Mouse (Mus musculus) embryonic facial prominence, embryonic 12.5 days (tissue): ENCODE data around the gene Rnf6. TPM values are rescaled to one million over a fixed set of nuclear protein-coding genes. Genes with fewer than 3 reads are reported as not detected.

Experiments used
- ATAC-seq: fragments of 200-750 bp; cut with Nextera tagmentation; 2 replicates; pipeline ENCODE4 v1.8.0; 2017; ENCODE audit not compliant: insufficient number of reproducible peaks, insufficient read depth, low FRiP score, low TSS enrichment
- H3K27ac ChIP-seq: fragments of 300-500 bp; sonication (generic); 2 replicates; pipeline ENCODE4 v1.5.1; 2016; ENCODE audit warnings: mild to moderate bottlenecking
- H3K27me3 ChIP-seq: fragments of 300-500 bp; sonication (generic); 2 replicates; pipeline ENCODE4 v1.6.1; 2016; ENCODE audit warnings: mild to moderate bottlenecking, moderate library complexity
- H3K36me3 ChIP-seq: fragments of 300-500 bp; sonication (generic); 2 replicates; pipeline ENCODE4 v1.6.1; 2016; ENCODE audit warnings: mild to moderate bottlenecking
- H3K4me1 ChIP-seq: fragments of 300-500 bp; sonication (generic); 2 replicates; pipeline ENCODE4 v1.6.1; 2016
- H3K4me2 ChIP-seq: fragments of 300-500 bp; sonication (generic); replicated peaks from 2 replicates; pipeline ENCODE4 v1.6.1; 2016; ENCODE audit warnings: mild to moderate bottlenecking, moderate library complexity
- H3K4me3 ChIP-seq: fragments of 300-500 bp; sonication (generic); 2 replicates; pipeline ENCODE4 v1.5.1; 2016; ENCODE audit warnings: mild to moderate bottlenecking
- H3K9ac ChIP-seq: fragments of 300-500 bp; sonication (generic); 2 replicates; pipeline ENCODE4 v1.6.1; 2016; ENCODE audit warnings: mild to moderate bottlenecking, moderate library complexity
- H3K9me3 ChIP-seq: fragments of 300-500 bp; sonication (generic); 2 replicates; pipeline ENCODE4 v1.6.1; 2016; ENCODE audit warnings: mild to moderate bottlenecking, moderate library complexity
- WGBS: fragments of 180-500 bp; shearing (Covaris S2); methylation state at CpG from one replicate; pipeline ENCODE4 v1.1.7; 2016; 5-methylcytosine and 5-hydroxymethylcytosine counted together
- polyA plus RNA-seq: library from polyadenylated mRNA; unstranded; fragments of >200 nt; fragmentation: Nextera tagmentation; extraction: Ambion mirVana; gene quantifications from 2 replicates; pipeline ENCODE4 v1.2.1, GENCODE M21; 2016

Rnf6 gene
- polyA plus RNA-seq, 1 experiment from 2014 or later = 32.1 TPM

DNA sequence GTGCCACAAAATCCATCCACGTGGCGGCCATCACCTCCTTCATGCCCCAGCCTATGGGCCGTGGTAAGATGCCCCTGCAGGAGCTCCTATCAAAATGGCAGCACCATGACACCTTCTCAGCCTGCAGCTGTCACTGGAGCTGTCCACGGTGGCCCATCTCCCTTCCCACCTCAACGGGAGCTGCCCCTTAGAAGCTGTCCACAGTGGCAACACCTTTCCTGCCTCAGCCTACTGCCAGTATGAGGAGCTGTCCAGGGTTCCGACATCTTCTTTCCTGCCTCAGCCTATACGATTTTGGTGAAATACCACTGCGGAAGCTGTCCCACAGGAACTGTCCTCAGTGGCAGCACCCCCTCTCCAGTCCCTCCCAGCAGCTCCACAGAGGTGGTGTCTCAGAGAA lies 6.1 kb upstream of the Rnf6 start:
- no peak overlapping the region for H3K4me3 ChIP-seq
- no peak for ATAC-seq
- 85% methylated on average over 8 of the region's 8 CpGs for WGBS
- H3K27ac ChIP-seq = no peak overlapping the region
- no peaks in the 10 kb centered on the region for H3K36me3 ChIP-seq
- H3K9ac ChIP-seq = no peak overlapping the region
- H3K4me2 ChIP-seq = no peak overlapping the region
- H3K27me3 ChIP-seq = no peaks in the 10 kb centered on the region
- no peaks in the 10 kb centered on the region for H3K9me3 ChIP-seq
- H3K4me1 ChIP-seq = peaks cover 5% of the 10 kb centered on the region

DNA sequence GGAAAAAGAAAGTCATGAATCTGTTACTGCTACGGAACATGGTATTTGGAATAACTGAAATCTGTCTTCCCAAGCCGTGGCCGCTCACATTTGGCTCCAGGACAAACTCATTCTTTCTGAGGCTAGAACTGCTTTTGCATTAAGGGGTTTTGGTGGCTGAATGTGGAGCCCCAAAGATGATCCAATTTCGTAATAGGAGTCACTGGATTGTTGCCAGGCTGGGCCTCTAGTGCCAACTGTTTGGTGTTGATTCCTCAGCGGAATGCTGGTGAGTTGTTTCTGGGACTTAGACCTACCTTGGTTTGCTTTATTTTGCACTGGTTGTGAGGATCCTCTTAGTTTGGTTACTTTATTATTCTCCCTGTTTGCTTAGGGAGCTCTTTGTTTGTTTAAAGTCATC lies 2.4 kb upstream of the Rnf6 start:
- no peak for ATAC-seq
- 84% methylated on average over 5 of the region's 5 CpGs for WGBS
- Histone ChIP-seq H3K27ac (no peak overlapping the region), H3K4me2 (no peak overlapping the region), H3K4me3 (no peak overlapping the region), H3K9me3 (no peaks in the 10 kb centered on the region), H3K36me3 (peaks cover 4% of the 10 kb centered on the region; the same call in 1 of the 2 replicates), H3K27me3 (no peaks in the 10 kb centered on the region), H3K4me1 (0 out of 2 replicates have a peak, but pooled peaks cover 8% of the 10 kb centered on the region), H3K9ac (no peak overlapping the region)

DNA sequence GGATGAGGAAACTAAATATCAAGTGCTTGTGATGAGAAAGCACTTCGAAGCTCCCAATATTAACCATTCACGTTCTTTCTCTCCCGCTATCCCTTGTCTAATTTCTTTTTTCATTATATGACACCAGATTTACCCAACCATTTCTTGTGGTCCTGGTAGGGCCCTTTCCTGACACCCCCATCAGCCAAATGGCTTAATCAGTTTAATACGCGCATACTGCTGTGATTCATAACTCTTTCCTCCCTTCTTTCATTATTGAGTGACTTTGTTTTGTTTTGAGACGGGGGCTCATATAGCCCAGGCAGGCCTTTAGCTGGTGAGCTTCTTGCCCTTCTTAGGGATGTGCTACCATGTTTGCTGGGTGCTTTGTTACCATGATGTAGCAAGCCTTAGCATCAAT lies 367 bp upstream of the Rnf6 start:
- Histone ChIP-seq H3K9me3 (no peaks in the 10 kb centered on the region), H3K36me3 (peaks cover 16% of the 10 kb centered on the region), H3K4me3 (peak overlapping the region; percentile 77), H3K9ac (peak overlapping the region; percentile 78; the same call in 1 of the 2 replicates), H3K27ac (peak overlapping the region; percentile 94), H3K4me2 (peak overlapping the region; percentile 58), H3K27me3 (no peaks in the 10 kb centered on the region), H3K4me1 (0 out of 2 replicates have a peak, but pooled peaks cover 8% of the 10 kb centered on the region)
- 24% methylated on average over 6 of the region's 6 CpGs for WGBS
- no peak for ATAC-seq

- Histone ChIP-seq H3K36me3 (peaks cover 26% of the 10 kb centered on the region), H3K4me1 (0 out of 2 replicates have a peak, but pooled peaks cover 8% of the 10 kb centered on the region), H3K27me3 (no peaks in the 10 kb centered on the region), H3K27ac (no peak overlapping the region), H3K9me3 (no peaks in the 10 kb centered on the region), H3K4me2 (peak overlapping the region; percentile 58), H3K4me3 (peak overlapping the region; percentile 77), H3K9ac (peak overlapping the region; percentile 38)
- peak; percentile 59 for ATAC-seq
- 7% methylated on average over 13 of the region's 13 CpGs for WGBS
Observed at GRCm38 (mm10) chr5:146220501-146220878, 865 bp downstream of the Rnf6 start.

- Histone ChIP-seq H3K4me3 (no peak overlapping the region), H3K27ac (no peak overlapping the region), H3K4me2 (no peak overlapping the region), H3K9me3 (no peaks in the 10 kb centered on the region), H3K4me1 (no peaks in the 10 kb centered on the region), H3K36me3 (peaks cover 72% of the 10 kb centered on the region), H3K9ac (no peak overlapping the region), H3K27me3 (no peaks in the 10 kb centered on the region)
- ATAC-seq = no peak
- 93% methylated on average over 5 of the region's 5 CpGs for WGBS
Observed at GRCm38 (mm10) chr5:146205537-146205936, 15.8 kb downstream of the Rnf6 start.

DNA sequence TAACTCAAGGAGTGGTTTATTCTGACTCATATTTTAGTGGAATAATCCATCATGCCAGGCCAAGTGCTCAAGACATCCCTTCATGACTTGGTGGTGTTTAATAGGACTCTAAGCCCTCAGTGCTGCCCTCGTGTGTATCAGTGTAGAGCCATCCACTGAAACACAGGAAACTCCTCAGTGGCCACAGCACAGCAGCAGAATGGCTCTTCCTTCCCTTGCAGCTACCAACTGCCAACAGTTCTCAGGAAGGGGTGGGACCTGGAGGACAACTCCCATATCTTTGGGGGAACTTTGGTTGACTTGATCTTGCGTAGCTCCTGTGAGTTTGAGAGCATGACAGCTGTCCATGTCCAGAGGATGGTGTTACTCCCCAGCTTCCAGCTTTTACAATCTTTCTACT lies 17.4 kb downstream of the Rnf6 start:
- WGBS = 75% methylated on average over 2 of the region's 2 CpGs
- Histone ChIP-seq H3K9ac (no peak overlapping the region), H3K27ac (no peak overlapping the region), H3K4me3 (no peak overlapping the region), H3K9me3 (no peaks in the 10 kb centered on the region), H3K4me1 (no peaks in the 10 kb centered on the region), H3K27me3 (no peaks in the 10 kb centered on the region), H3K4me2 (no peak overlapping the region), H3K36me3 (peaks cover 61% of the 10 kb centered on the region)
- no peak for ATAC-seq

DNA sequence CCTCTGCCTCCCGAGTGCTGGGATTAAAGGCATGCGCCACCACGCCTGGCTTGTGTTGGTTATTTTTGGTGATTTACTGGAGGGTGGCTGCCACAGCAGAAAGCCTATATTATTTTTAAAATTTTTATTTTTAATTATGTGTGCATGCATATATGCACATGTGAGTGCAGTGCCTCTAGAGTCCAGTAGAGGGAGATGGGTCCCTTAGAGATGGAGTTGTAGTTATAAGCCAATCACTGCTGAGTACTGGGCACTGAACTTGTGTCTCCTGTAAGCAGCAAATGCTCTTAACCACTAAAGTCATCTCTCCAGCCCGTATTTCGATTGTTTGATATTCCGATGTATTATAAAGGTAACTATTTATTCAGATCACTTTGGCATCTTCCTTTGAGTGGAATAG lies 20.8 kb downstream of the Rnf6 start:
- peaks cover 30% of the 10 kb centered on the region for H3K36me3 ChIP-seq
- H3K27ac ChIP-seq = no peak overlapping the region
- H3K4me3 ChIP-seq = no peak overlapping the region
- no peak for ATAC-seq
- H3K4me1 ChIP-seq = no peaks in the 10 kb centered on the region
- no peak overlapping the region for H3K4me2 ChIP-seq
- no peaks in the 10 kb centered on the region for H3K9me3 ChIP-seq
- WGBS = 96% methylated on average over 6 of the region's 6 CpGs
- no peaks in the 10 kb centered on the region for H3K27me3 ChIP-seq
- no peak overlapping the region for H3K9ac ChIP-seq

DNA sequence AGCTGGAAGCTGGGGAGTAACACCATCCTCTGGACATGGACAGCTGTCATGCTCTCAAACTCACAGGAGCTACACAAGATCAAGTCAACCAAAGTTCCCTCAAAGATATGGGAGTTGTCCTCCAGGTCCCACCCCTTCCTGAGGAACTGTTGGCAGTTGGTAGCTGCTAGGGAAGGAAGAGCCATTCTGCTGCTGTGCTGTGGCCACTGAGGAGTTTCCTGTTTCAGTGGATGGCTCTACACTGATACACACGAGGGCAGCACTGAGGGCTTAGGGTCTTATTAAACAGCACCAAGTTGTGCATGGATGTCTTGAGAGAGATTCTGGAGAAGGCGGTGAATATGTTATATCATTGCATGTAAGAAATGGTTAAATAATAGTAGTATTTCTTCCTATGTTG lies 21.8 kb downstream of the Rnf6 start:
- no peak for ATAC-seq
- no peak overlapping the region for H3K27ac ChIP-seq
- no peak overlapping the region for H3K4me2 ChIP-seq
- no peak overlapping the region for H3K4me3 ChIP-seq
- H3K27me3 ChIP-seq = no peaks in the 10 kb centered on the region
- 77% methylated on average over 2 of the region's 2 CpGs for WGBS
- H3K4me1 ChIP-seq = no peaks in the 10 kb centered on the region
- no peaks in the 10 kb centered on the region for H3K9me3 ChIP-seq
- H3K36me3 ChIP-seq = peaks cover 23% of the 10 kb centered on the region
- no peak overlapping the region for H3K9ac ChIP-seq

DNA sequence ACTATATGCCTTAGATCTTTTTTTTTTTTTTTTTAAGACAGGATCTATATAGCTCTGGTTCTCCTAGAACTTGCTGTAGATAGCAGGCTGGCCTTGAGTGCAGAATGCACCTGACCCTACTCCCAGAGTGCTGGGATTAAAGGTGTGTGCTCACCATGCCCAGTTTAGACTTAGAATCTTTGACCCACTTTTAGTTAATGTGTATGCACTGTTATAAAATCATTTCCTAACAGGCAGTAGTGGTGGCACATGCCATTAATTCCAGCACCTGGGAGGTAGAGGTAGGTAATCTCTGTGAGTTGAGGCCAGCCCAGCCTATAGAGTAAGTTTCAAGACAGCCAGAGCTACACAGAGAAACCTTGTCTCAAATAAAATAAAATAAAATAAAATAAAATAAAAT lies 22.3 kb downstream of the Rnf6 start:
- H3K27ac ChIP-seq = no peak overlapping the region
- H3K4me3 ChIP-seq = no peak overlapping the region
- H3K4me1 ChIP-seq = no peaks in the 10 kb centered on the region
- H3K27me3 ChIP-seq = no peaks in the 10 kb centered on the region
- H3K4me2 ChIP-seq = no peak overlapping the region
- H3K36me3 ChIP-seq = peaks cover 18% of the 10 kb centered on the region
- no peak for ATAC-seq
- H3K9me3 ChIP-seq = no peaks in the 10 kb centered on the region
- H3K9ac ChIP-seq = no peak overlapping the region

DNA sequence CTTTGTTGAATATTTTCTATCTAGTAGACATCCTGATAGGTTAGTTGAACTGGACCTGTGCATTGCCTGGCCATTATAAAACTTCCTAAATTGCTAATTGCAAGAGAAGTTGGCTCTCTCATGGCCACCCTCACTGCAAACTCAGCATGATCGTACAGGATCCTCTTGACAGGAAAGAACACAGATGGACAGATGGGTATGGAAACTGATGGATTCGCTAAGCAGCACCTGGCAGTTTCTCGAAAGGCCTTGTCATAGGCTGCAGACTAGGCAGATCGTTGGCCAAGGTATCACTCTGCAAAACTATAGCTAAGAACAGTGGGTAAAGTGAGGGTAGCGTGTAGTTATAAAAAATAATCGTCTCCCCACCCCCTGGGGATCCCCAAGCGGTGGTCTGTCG lies 28.0 kb downstream of the Rnf6 start:
- Histone ChIP-seq H3K4me1 (no peaks in the 10 kb centered on the region), H3K4me3 (no peak overlapping the region), H3K4me2 (no peak overlapping the region), H3K36me3 (no peaks in the 10 kb centered on the region), H3K27ac (no peak overlapping the region), H3K27me3 (no peaks in the 10 kb centered on the region), H3K9me3 (no peaks in the 10 kb centered on the region), H3K9ac (no peak overlapping the region)
- ATAC-seq = no peak
- WGBS = 79% methylated on average over 8 of the region's 8 CpGs

- Histone ChIP-seq H3K27ac (no peak overlapping the region), H3K4me1 (no peaks in the 10 kb centered on the region), H3K9ac (no peak overlapping the region), H3K4me3 (no peak overlapping the region), H3K27me3 (no peaks in the 10 kb centered on the region), H3K4me2 (no peak overlapping the region), H3K9me3 (no peaks in the 10 kb centered on the region), H3K36me3 (no peaks in the 10 kb centered on the region)
- ATAC-seq = no peak
- WGBS = 49% methylated on average over 3 of the region's 3 CpGs
Observed at GRCm38 (mm10) chr5:146190501-146191269, 30.7 kb downstream of the Rnf6 start.

- Histone ChIP-seq H3K27me3 (no peaks in the 10 kb centered on the region), H3K4me3 (no peak overlapping the region), H3K4me2 (no peak overlapping the region), H3K9ac (no peak overlapping the region), H3K9me3 (no peaks in the 10 kb centered on the region), H3K27ac (no peak overlapping the region), H3K36me3 (no peaks in the 10 kb centered on the region), H3K4me1 (no peaks in the 10 kb centered on the region)
- 71% methylated on average over 4 of the region's 4 CpGs for WGBS
- ATAC-seq = no peak
Observed at GRCm38 (mm10) chr5:146190093-146190492, 31.3 kb downstream of the Rnf6 start.
